Mouse (Mus musculus) brain, embryonic 14.5 days (tissue): ENCODE results near the gene Klf7.

ENCODE experiments used
- CTCF ChIP-seq: fragments of 200-500 bp; IDR thresholded peaks from 2 replicates; pipeline ENCODE4 v1.5.1; 2012; ENCODE audit warnings: inconsistent platforms, mild to moderate bottlenecking, moderate library complexity, borderline replicate concordance; ENCODE audit not compliant: insufficient read depth, insufficient read length; ENCODE audit errors: extremely low read depth
- POLR2A ChIP-seq: fragments of 200-500 bp; IDR thresholded peaks from 2 replicates; pipeline ENCODE4 v1.6.1; 2012; ENCODE audit warnings: mild to moderate bottlenecking, inconsistent platforms, borderline replicate concordance; ENCODE audit not compliant: poor library complexity, insufficient read depth, insufficient read length, severe bottlenecking; ENCODE audit errors: extremely low read depth

DNA sequence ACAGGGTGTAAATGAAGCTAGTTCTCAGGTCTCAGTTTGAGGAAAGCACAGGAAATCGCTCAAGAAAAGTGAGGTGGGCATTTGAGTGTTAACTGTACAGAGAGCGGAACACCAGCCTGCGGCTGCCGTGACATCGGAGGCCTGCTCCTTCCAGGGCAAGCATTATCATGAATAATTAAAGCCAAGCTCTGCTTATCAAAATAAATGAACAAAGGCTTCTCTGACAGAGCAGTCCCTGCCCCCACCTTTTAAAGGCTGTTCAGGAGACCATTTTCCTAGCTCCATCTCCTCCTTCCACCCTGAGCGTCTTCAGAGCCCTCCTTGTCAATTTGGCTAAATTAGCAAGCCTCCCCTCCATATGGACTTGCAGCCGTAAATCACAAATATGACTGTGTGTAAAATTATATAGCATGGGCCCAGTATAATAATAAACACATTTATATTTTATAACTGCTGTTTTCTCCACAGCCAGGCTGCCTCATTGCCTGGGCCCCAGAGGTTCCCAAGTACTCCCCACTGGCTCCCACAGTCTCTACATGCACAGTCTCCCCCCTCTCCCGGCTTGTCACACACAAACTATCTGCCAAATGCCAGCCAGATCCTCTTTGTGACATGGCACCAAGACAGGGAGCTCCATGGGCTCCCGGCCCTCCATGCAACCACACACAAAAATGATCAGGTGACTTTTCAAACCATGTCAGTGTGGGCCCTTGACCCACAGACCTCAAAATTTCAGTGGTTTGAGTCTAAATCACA, 61.2 kb downstream of the Klf7 start:
- no peak for TF ChIP-seq CTCF
- no peak for TF ChIP-seq POLR2A
